Mouse (Mus musculus) adrenal gland, postnatal 14 days (tissue): Measurements from ENCODE around the gene Bdh2. TPM values are rescaled to one million over a fixed set of nuclear protein-coding genes. Genes with fewer than 3 reads are reported as not detected.

ENCODE experiments used
- DNase-seq: peaks from one replicate; pipeline ENCODE4 v3.0.0; 2021; ENCODE audit warnings: mixed read lengths
- total RNA-seq: library from RNA; stranded (reverse); gene quantifications from 2 replicates; pipeline ENCODE4 v1.2.3, GENCODE M21; 2021

Gene Bdh2
- total RNA-seq, 1 experiment from 2014 or later = 3.0 TPM

DNA sequence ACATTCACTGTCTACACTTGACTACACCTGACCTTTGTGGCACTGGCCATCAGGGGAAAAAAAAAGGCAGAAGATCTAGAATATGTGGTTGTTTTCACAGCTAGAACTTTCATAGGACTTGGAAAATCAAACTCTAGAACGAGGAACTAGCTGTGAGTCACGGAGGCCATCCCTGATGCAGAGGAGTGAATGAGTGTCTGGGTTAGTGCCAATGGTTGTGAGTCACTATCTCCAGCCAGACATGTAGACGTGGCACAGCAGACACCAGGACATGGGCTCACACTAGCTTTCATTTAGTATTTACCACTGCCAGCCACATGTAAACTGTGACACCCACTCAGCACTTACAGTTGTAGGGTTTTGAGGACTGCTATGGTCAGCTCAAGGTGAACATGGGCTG lies 17.5 kb downstream of the Bdh2 start:
- peak; percentile 84 for DNase-seq

- no peak for DNase-seq
Observed at GRCm38 (mm10) chr3:135300081-135300480, 19.1 kb downstream of the Bdh2 start.

DNA sequence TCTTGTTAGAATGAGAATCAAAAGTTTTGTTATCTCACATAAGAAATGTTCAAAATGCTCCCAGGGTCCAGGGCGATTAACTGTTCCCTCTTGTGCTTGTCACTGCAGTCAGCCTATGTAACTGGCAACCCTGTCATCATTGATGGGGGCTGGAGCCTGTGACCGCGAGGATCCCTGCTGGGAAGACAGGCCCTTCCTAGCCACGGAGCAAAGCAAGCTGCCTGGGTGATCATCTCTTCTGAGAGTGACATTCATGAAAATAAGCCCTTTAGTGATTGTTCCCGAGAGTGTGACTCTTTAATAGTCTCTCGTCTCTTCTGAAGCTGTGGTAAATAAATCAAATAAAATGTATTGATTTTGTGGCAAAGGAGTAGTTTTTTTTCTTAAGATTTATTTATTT lies 23.0 kb downstream of the Bdh2 start:
- DNase-seq = no peak

DNA sequence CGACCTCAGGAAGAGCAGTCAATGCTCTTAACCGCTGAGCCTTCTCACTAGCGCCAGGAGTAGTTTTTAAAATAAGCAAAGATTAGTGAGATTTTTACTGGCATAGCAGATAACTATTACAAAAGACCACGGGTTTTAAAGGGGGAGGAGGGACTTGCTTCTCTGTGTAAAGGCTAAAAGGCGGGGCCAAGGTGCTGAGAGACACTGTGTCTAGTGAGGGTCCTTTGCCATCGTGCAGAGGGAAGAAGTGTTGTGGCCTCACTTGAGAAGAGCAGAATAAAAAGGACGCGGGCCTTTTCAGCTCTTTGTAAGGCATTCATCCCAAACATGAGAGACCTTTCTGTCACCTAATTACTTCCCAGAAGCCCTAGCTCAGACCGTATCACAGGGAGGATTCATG lies 23.5 kb downstream of the Bdh2 start:
- DNase-seq = no peak

DNA sequence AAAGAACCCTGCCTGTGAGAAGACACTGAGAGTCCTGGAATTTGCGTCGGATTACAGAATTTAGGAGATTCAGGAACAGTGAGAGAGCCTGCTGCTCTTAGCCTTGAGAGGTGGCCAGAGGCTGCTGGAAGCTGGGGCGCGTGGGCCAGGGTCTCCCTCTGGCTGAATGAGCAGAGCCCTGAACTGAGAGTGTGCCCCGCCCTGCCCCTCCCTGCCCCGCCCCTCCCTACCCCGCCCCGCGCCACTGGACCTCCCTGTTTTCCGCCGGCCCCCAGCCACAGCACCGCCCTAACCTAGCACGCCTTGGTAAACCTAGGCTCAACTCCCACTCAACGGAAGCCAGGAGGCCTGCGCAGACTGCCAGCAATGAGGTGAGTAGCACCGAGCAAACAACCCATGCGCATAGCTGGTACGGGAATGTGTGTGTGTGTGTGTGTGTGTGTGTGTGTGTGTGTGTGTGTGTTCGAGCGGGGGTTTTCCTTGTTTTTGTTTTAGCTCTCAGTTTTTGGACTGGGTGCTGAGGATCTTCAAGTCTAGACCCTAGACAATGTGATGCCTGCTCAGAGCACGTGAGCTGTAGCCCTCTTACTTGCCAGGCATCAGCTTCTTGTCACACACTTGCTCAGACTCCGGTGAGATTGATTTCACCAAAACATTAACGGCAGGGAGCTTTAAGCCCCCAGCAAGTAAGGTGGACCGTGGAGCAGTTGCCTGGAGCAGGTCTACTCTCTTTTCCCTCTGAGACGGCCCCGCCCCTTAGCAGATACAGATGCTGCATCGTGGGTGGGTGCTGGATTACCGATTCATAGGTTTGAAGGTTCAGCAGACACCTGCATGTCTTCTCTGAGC lies 26.6 kb downstream of the Bdh2 start, which contains the start of gene Slc9b2:
TSS of gene Slc9b2 (plus strand) at position 290 of the 849 bp plus-strand sequence.
- DNase-seq = peak; percentile 61

DNA sequence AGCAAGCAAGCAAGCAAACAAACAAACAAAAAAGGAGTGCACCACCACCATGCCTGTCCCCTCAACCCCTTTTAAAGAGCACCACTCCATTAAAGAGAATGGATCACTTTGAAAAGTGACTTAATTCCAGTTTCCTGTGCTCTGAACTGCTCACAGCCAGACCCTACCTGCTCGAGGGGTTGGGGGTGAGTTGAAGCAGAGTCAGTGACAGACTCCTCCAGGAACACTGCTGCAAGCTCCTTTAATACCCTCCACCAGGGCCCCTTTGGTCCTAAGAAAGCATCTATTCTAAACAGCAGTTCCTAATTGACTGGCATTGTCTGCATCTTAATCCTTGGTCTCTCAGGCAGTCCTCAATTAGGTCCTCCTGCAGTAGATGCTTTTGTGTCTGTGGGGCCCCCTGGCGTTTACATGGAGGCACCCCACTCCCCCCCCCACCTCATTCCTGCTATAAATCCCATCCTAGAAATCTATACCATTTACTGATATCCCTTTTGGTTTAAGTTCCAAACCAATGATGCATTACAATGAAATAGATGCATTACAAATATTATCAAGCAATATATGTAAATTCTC lies 32.0 kb downstream of the Bdh2 start:
- no peak for DNase-seq

DNA sequence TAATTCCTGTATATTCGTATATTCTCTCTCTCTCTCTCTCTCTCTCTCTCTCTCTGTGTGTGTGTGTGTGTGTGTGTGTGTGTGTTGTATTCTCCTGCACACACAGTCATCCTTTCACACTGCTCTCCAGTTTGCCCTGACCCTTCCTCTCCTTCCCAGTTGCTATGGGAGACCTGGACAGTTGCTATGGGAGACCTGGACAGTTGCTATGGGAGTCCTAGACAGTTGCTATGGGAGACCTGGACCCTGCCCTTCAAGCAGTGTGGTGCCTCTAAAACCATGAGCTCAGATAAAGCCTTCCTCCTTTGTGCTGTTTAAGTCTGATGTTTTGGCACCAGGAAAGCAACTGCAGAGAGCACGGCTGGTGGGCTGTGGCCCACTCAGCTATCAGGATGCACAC lies 32.7 kb downstream of the Bdh2 start:
- no peak for DNase-seq

DNA sequence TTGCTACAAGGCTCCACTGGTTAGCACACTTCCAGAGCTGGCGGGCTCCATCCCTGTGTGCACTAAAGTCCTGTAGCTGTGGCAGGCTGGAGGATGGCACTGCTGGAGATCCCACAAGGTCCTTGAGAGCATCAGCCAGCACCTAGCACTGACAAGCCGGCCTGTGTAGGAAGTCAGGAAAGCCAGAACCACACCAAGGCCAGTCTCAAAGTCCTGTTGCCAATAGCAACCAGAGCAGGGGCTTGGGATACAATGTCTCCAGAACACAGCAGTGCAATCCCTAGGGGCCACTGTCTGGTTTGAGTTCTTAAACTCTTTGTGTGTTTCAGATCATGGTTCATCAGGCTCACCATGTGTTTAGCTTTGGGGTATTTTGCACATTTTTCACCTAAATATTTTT lies 33.8 kb downstream of the Bdh2 start:
- no peak for DNase-seq

GRCm38 (mm10) chr3:135315720-135316425 lies 34.9 kb downstream of the Bdh2 start:
- DNase-seq = no peak

- DNase-seq = no peak
Observed at GRCm38 (mm10) chr3:135318331-135318730, 37.3 kb downstream of the Bdh2 start.

GRCm38 (mm10) chr3:135324354-135324753 lies 43.3 kb downstream of the Bdh2 start:
- no peak for DNase-seq

GRCm38 (mm10) chr3:135327176-135327575 lies 46.2 kb downstream of the Bdh2 start:
- no peak for DNase-seq

- DNase-seq = no peak
Observed at GRCm38 (mm10) chr3:135327601-135328000, 46.6 kb downstream of the Bdh2 start.

DNA sequence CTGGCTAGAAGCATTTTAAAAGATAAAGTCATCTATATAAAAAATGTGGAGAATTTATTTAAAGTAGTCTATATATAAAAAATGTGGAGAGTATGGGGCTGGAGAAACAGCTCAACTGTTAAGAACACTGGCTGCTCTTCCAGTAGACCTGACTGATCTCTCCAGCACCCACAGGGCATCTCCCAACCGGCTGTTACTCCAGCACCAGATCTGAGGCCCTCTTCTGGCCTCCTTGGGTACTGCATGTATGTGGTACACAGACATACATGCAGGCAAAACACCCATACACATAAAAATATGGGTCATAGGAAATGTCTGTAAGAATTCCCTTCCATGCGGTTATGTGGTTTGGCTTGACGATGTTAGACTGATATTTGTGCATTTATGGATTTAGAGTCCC lies 47.5 kb downstream of the Bdh2 start:
- peak; percentile 72 for DNase-seq

DNA sequence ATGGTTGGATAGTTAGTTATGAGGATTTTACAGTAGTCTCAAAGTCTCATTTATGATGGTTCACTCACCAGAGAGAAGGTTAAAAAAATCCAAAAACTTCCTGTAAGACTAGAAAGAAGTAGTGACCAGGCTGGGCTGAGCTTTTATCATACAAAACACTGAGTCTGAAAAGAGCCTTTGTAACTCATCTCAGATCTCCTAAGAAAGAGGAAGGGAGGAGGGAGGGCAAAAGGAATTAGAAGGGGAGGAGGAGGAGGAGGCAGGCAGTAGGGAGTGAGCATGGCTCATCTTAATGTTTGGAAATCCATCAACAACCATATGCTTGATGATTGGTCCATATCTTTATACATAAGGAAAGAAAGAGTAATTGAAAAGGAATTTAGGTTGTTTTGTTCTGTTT lies 51.7 kb downstream of the Bdh2 start:
- DNase-seq = no peak

DNA sequence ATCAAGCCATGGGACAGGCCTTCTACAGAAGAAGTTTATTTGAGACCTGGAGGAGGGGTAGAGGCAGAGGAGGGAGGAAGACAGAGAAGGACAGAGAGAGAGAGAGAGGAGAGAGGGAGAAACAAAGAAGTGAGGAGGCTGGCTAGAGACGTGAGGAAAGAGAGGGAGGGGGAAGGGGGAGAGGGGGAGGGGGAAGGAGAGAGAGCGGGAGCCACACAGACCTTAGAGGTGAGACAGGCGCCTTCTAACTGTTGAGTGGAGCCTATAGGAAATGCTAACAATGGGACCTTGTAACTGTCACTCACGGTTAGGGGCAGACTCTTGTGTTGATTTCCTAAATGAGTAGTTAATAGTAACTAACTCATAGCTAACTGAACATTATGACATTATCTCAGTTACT lies 52.7 kb downstream of the Bdh2 start:
- DNase-seq = no peak

GRCm38 (mm10) chr3:135347739-135348264 lies 66.8 kb downstream of the Bdh2 start, which contains the start of gene Slc9b1:
Slc9b1 (plus strand) TSS chr3:135348029.
- DNase-seq = no peak

- no peak for DNase-seq
Observed at GRCm38 (mm10) chr3:135349022-135349421, 68.0 kb downstream of the Bdh2 start.

- DNase-seq = no peak
Observed at GRCm38 (mm10) chr3:135351857-135352256, 70.8 kb downstream of the Bdh2 start.
